Mouse (Mus musculus): ENCODE measurements around the gene Antxr2. TPM values are rescaled to one million over a fixed set of nuclear protein-coding genes. Genes with fewer than 3 reads are reported as not detected.

Antxr2 gene
- 6.2 TPM for polyA plus RNA-seq (2015; fragmentation: Illumina TruSeq; extraction: RNeasy Lipid Tissue Mini Kit (QIAGEN cat#74804); ENCODE audit: insufficient read depth, low read depth, low replicate concordance)

GRCm38 (mm10) chr5:98030902-98031641 lies at the start of gene Antxr2:
Gene Antxr2 (minus strand): TSS chr5:98031043.

Other genes with a start within 250 kb of the Antxr2 start
- gene Prdm8, start 136.2 kb upstream of the Antxr2 start, polyA plus RNA-seq (2015; fragmentation: Illumina TruSeq; extraction: RNeasy Lipid Tissue Mini Kit (QIAGEN cat#74804); ENCODE audit: insufficient read depth, low read depth, low replicate concordance), result 0.30 TPM
- gene Fgf5, start 223.1 kb upstream of the Antxr2 start, polyA plus RNA-seq (2015; fragmentation: Illumina TruSeq; extraction: RNeasy Lipid Tissue Mini Kit (QIAGEN cat#74804); ENCODE audit: insufficient read depth, low read depth, low replicate concordance), result not detected